Mouse (Mus musculus) liver, embryonic 11.5 days (tissue): Measurements from ENCODE around the gene Smad6. TPM values are rescaled to one million over a fixed set of nuclear protein-coding genes. Genes with fewer than 3 reads are reported as not detected.

ENCODE experiments used
- ATAC-seq: fragments of 200-750 bp; cut with Nextera tagmentation; replicated peaks from 2 replicates; pipeline ENCODE4 v1.8.0; 2017; ENCODE audit warnings: moderate number of reproducible peaks, mild to moderate bottlenecking, moderate TSS enrichment, moderate library complexity; ENCODE audit not compliant: low FRiP score
- DNase-seq: peaks from one replicate; pipeline ENCODE4 v3.0.0-alpha.2; 2017; ENCODE audit warnings: low spot score
- H3K27ac ChIP-seq: fragments of 300-500 bp; sonication (generic); 2 replicates; pipeline ENCODE4 v1.5.1; 2014; ENCODE audit warnings: mild to moderate bottlenecking, low read depth, low read length, control low read depth
- H3K27me3 ChIP-seq: fragments of 300-500 bp; sonication (generic); replicated peaks from 2 replicates; pipeline ENCODE4 v1.6.1; 2014; ENCODE audit warnings: low read length, mixed read lengths; ENCODE audit not compliant: control insufficient read depth, insufficient read depth
- H3K36me3 ChIP-seq: fragments of 300-500 bp; sonication (generic); 2 replicates; pipeline ENCODE4 v1.6.1; 2014; ENCODE audit warnings: mild to moderate bottlenecking, low read length, moderate library complexity, mixed read lengths; ENCODE audit not compliant: control insufficient read depth, insufficient read depth
- H3K4me1 ChIP-seq: fragments of 300-500 bp; sonication (generic); replicated peaks from 2 replicates; pipeline ENCODE4 v1.6.1; 2014; ENCODE audit warnings: low read length, mixed read lengths; ENCODE audit not compliant: control insufficient read depth, insufficient read depth
- H3K4me2 ChIP-seq: fragments of 300-500 bp; sonication (generic); 2 replicates; pipeline ENCODE4 v1.6.1; 2014; ENCODE audit warnings: mild to moderate bottlenecking, control low read depth, moderate library complexity
- H3K4me3 ChIP-seq: fragments of 300-500 bp; sonication (generic); 2 replicates; pipeline ENCODE4 v1.5.1; 2014; ENCODE audit warnings: low read depth, low read length, control low read depth
- H3K9ac ChIP-seq: fragments of 300-500 bp; sonication (generic); 2 replicates; pipeline ENCODE4 v1.6.1; 2014; ENCODE audit warnings: low read depth, low read length, control low read depth
- H3K9me3 ChIP-seq: fragments of 300-500 bp; sonication (generic); 2 replicates; pipeline ENCODE4 v1.6.1; 2016; ENCODE audit warnings: low read length, inconsistent platforms, mixed read lengths; ENCODE audit not compliant: control insufficient read depth
- WGBS: fragments of 180-500 bp; shearing (Covaris S2); extraction: QIAGEN DNeasy Blood & Tissue Kit; methylation state at CpG from one replicate; pipeline ENCODE4 v1.1.7; 2014; 5-methylcytosine and 5-hydroxymethylcytosine counted together
- polyA plus RNA-seq: library from polyadenylated mRNA; unstranded; fragments of >200 nt; fragmentation: Nextera tagmentation; extraction: Ambion mirVana; gene quantifications from 2 replicates; pipeline ENCODE4 v1.2.1, GENCODE M21; 2014

The Smad6 gene
- polyA plus RNA-seq, 1 experiment from 2014 or later = 10.1 TPM

DNA sequence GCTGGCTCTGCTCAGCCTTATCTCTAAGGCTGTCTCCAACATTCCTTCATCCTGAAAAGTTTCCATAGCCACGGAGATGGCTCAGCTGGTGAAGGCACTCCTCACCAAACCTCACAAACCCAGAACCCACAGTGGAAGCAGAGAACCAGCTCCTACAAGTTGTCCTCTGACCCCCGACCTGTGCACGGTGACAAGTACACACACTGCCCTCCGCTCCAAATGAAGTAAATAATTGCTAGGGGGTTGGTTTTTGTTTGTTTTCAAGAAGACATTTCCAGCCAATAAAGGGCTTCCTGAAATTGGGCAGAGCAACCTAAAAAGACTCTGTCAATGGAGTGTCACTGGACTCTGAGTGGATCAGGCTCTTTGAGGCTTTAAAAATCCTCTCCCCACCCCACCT, 31.9 kb upstream of the Smad6 start:
- Histone ChIP-seq H3K27me3 (no peaks in the 10 kb centered on the region), H3K9me3 (no peaks in the 10 kb centered on the region), H3K4me1 (peaks cover 52% of the 10 kb centered on the region), H3K9ac (no peak overlapping the region), H3K4me3 (no peak overlapping the region), H3K27ac (peak overlapping the region; percentile 3; the same call in 1 of the 2 replicates), H3K4me2 (no peak overlapping the region), H3K36me3 (no peaks in the 10 kb centered on the region)
- WGBS = 52% methylated on average over 4 of the region's 4 CpGs
- ATAC-seq = no peak
- DNase-seq = no peak

DNA sequence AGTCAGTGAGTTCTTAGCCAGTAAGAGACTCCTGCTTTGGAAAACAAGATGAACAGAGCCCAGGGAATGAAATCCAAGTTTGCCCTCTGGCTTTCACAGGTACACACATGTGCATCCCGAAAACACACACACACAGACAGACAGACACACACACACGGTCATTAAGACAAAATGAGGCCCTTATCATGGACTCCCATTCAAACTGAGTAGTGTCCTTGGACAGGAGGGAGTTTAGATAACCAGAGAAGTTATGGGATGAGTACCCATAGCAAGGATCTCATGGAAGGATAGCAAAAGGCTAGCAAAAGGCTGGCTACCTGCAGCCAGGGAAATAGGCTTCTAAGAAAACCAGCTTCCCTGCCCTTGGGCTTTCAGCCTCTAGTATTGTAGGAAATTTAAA, 29.4 kb upstream of the Smad6 start:
- peak overlapping the region; percentile 69 for H3K9ac ChIP-seq
- no peaks in the 10 kb centered on the region for H3K36me3 ChIP-seq
- H3K27ac ChIP-seq = peak overlapping the region; percentile 92
- H3K4me2 ChIP-seq = peak overlapping the region; percentile 75; the same call in 1 of the 2 replicates
- no peak overlapping the region for H3K4me3 ChIP-seq
- no peaks in the 10 kb centered on the region for H3K27me3 ChIP-seq
- DNase-seq = no peak
- peak; percentile 40; the same call in 1 of the 2 replicates for ATAC-seq
- no peaks in the 10 kb centered on the region for H3K9me3 ChIP-seq
- WGBS = 49% methylated on average over 2 of the region's 2 CpGs
- peaks cover 64% of the 10 kb centered on the region for H3K4me1 ChIP-seq

- peaks cover 71% of the 10 kb centered on the region for H3K4me1 ChIP-seq
- no peaks in the 10 kb centered on the region for H3K36me3 ChIP-seq
- no peaks in the 10 kb centered on the region for H3K9me3 ChIP-seq
- H3K9ac ChIP-seq = peak overlapping the region; percentile 69
- DNase-seq (no peak), ATAC-seq (no peak)
- H3K27me3 ChIP-seq = no peaks in the 10 kb centered on the region
- peak overlapping the region; percentile 92 for H3K27ac ChIP-seq
- H3K4me3 ChIP-seq = peak overlapping the region; percentile 46
- WGBS = 12% methylated on average over 8 of the region's 8 CpGs
- peak overlapping the region; percentile 75 for H3K4me2 ChIP-seq
Measured at GRCm38 (mm10) chr9:64050513-64051065, 28.7 kb upstream of the Smad6 start.

DNA sequence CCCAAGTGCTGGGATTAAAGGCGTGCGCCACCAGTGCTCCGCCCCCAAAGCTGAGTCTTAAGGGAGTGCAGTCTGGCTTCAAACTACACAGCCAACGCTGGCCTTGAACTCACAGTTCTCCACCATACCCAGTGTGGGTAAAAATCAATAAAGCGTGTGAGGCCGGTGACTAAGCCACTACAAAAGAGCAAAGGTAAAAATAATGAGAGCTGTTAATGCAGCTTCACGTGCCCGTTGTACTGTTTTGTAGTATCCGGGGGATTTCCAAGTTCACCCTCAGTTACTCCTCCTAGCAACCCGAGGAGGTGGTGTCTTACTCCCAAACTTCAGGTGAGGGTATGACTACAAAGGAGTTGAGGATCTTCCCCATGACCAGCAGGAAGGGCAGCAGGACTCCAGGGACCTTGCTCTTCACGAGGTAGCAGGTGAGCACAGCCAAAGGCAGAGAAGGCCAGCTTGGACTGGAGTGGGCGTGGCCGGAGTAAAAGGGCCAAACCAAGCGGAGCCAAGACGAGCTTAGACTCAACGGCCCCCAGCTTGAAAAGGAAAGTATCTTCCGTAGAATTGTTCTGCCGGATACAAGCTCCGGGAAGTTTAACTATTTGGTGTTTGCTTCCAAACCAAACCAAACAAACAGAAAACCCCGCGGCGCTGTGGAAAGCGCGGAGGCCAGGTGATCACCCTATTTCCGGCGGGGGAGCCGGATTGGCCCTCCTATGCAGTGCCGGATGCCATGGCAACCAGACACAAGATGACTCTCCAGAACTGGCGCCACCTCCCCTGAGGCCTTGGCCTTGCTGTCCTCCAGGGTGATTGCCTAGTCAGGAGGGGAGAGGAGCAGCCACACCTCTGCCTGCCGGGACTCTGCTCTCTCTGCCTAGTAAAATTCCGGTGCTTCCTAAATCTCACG, 27.9 kb upstream of the Smad6 start:
- H3K4me2 ChIP-seq = peak overlapping the region; percentile 75
- peak overlapping the region; percentile 46 for H3K4me3 ChIP-seq
- H3K27ac ChIP-seq = peak overlapping the region; percentile 92
- no peaks in the 10 kb centered on the region for H3K27me3 ChIP-seq
- no peaks in the 10 kb centered on the region for H3K9me3 ChIP-seq
- H3K9ac ChIP-seq = peak overlapping the region; percentile 69
- peaks cover 76% of the 10 kb centered on the region for H3K4me1 ChIP-seq
- H3K36me3 ChIP-seq = no peaks in the 10 kb centered on the region
- WGBS = 11% methylated on average over 32 of the region's 32 CpGs
- ATAC-seq (peak; percentile 81), DNase-seq (peak; percentile 82)

DNA sequence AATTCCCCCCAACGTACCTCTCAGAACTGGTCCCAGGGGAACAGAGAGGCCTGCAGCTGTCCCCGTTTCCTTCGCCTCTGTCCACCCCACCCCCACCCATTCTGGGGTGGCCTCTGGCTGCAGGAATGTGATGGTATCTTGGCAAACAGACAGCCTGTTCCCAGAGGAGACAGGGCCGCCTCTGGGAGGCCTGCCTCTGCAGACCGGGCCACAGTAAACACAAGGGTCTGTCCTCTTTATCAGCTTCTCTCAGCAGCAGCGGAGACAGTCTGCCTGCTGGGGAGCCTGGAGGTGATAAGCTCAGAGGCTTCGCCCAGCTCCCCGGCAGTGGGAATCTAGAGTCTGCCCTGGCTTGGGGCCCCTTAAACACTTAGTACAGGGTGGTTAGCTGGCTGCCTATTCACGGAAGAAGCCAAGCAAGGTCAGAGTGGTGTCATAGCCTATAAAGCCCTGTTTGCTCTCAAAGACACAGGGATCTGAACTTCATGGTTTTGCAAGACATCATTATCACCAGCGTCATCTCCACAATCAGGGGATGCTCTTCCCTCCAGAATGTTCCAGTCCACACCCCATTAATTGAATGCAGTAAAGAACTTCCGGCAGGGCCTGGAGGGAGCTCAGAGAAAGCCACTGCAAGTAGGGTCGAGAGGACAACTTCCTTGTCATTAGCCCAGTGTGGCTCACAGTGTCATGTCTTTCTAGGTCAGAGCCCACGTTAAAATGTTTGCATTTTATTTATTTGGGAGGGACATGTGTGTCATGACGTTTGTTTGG, 23.4 kb upstream of the Smad6 start:
- H3K4me2 ChIP-seq = peak overlapping the region; percentile 64
- H3K9me3 ChIP-seq = no peaks in the 10 kb centered on the region
- ATAC-seq = peak; percentile 98
- peak overlapping the region; percentile 98 for H3K27ac ChIP-seq
- H3K9ac ChIP-seq = peak overlapping the region; percentile 69
- no peaks in the 10 kb centered on the region for H3K27me3 ChIP-seq
- peak; percentile 82 for DNase-seq
- H3K4me1 ChIP-seq = peaks cover 82% of the 10 kb centered on the region
- H3K4me3 ChIP-seq = peak overlapping the region; percentile 32
- H3K36me3 ChIP-seq = no peaks in the 10 kb centered on the region
- 7% methylated on average over 14 of the region's 14 CpGs for WGBS

- peak overlapping the region; percentile 64 for H3K4me2 ChIP-seq
- peaks cover 73% of the 10 kb centered on the region for H3K4me1 ChIP-seq
- DNase-seq = no peak
- H3K4me3 ChIP-seq = no peak overlapping the region
- ATAC-seq = no peak
- peak overlapping the region; percentile 69 for H3K9ac ChIP-seq
- no peaks in the 10 kb centered on the region for H3K36me3 ChIP-seq
- WGBS = 44% methylated on average over 8 of the region's 8 CpGs
- no peaks in the 10 kb centered on the region for H3K27me3 ChIP-seq
- H3K9me3 ChIP-seq = no peaks in the 10 kb centered on the region
- peak overlapping the region; percentile 98 for H3K27ac ChIP-seq
Measured at GRCm38 (mm10) chr9:64044343-64044742, 22.5 kb upstream of the Smad6 start.

DNA sequence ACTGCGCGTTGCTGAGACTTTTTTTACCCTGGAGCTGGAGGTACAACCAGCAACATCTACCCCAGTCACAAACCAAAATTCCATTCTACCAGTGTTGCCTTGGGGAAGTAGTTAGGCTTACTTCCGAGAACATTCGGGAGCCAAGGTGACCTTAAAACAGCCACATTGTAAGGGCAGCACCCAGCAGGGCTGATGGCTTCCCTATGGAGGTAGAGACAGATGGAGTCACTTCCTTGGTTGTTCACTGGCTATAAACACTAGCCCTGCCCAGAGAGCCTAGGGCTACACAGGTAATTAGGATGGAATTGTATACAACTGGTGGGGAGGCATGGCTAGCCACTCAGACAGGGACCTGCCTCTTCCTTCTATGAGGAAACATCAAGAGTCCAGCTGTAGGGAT, 21.1 kb upstream of the Smad6 start:
- Histone ChIP-seq H3K4me1 (peaks cover 59% of the 10 kb centered on the region), H3K9me3 (no peaks in the 10 kb centered on the region), H3K4me2 (no peak overlapping the region), H3K27ac (peak overlapping the region; percentile 98; the same call in 1 of the 2 replicates), H3K4me3 (no peak overlapping the region), H3K27me3 (no peaks in the 10 kb centered on the region), H3K36me3 (no peaks in the 10 kb centered on the region), H3K9ac (no peak overlapping the region)
- ATAC-seq (no peak), DNase-seq (no peak)
- 81% methylated on average over 4 of the region's 4 CpGs for WGBS

- Histone ChIP-seq H3K9me3 (no peaks in the 10 kb centered on the region), H3K4me3 (no peak overlapping the region), H3K36me3 (no peaks in the 10 kb centered on the region), H3K4me1 (peaks cover 52% of the 10 kb centered on the region), H3K4me2 (no peak overlapping the region), H3K27ac (no peak overlapping the region), H3K27me3 (no peaks in the 10 kb centered on the region), H3K9ac (no peak overlapping the region)
- DNase-seq (no peak), ATAC-seq (no peak)
- 85% methylated on average over 8 of the region's 8 CpGs for WGBS
Measured at GRCm38 (mm10) chr9:64042216-64042615, 20.4 kb upstream of the Smad6 start.
